Mouse (Mus musculus) CD4-positive helper T cell, adult 2 months (primary cell): ENCODE measurements at regions not wholly inside any gene's neighbourhood (a gene's known extent, or its start where the extent isn't known, plus 50 kb on each side); places are given as distances from the start of the nearest gene placed in this dataset.
"Not testable (repeated sequence)": the region's sequence is repeated elsewhere in the genome, so short reads cannot be mapped to it uniquely, and the experiment has no call there.

Experiments used
- DNase-seq: peaks from one replicate; pipeline ENCODE4 v3.0.0-alpha.2; 2012; ENCODE audit warnings: low read depth, missing footprints, low spot score

- no peak for DNase-seq
Measured at GRCm38 (mm10) chr1:154018241-154018640, 118.2 kb upstream of the Teddm2 start.

- DNase-seq, result no peak
Measured at GRCm38 (mm10) chr1:154024301-154024700, 124.3 kb upstream of the Teddm2 start.

- DNase-seq, result no peak
Measured at GRCm38 (mm10) chr1:154027303-154027702, 127.3 kb upstream of the Teddm2 start.

GRCm38 (mm10) chr1:154029826-154030225 lies 129.8 kb upstream of the Teddm2 start:
- DNase-seq, result no peak

GRCm38 (mm10) chr1:154032669-154033099 lies 132.7 kb upstream of the Teddm2 start:
- peak; percentile 7 for DNase-seq

GRCm38 (mm10) chr1:154033958-154034606 lies 134.1 kb upstream of the Teddm2 start:
- peak; percentile 67 for DNase-seq

GRCm38 (mm10) chr1:154036729-154037270 lies 136.8 kb upstream of the Teddm2 start:
- DNase-seq, result no peak

GRCm38 (mm10) chr1:154038241-154038640 lies 138.2 kb upstream of the Teddm2 start:
- DNase-seq, result no peak

GRCm38 (mm10) chr1:154040907-154041306 lies 140.9 kb upstream of the Teddm2 start:
- DNase-seq, result no peak

GRCm38 (mm10) chr1:154042956-154043355 lies 142.9 kb upstream of the Teddm2 start:
- no peak for DNase-seq

GRCm38 (mm10) chr1:154044712-154045111 lies 144.7 kb upstream of the Teddm2 start:
- no peak for DNase-seq

- DNase-seq, result no peak
Measured at GRCm38 (mm10) chr1:154045951-154046350, 145.9 kb upstream of the Teddm2 start.

GRCm38 (mm10) chr1:154053641-154054040 lies 147.3 kb upstream of the Zfp648 start:
- DNase-seq, result no peak

- DNase-seq, result no peak
Measured at GRCm38 (mm10) chr1:154054874-154055273, 146.1 kb upstream of the Zfp648 start.

- DNase-seq, result not testable (repeated sequence)
Measured at GRCm38 (mm10) chr1:154061397-154061796, 139.6 kb upstream of the Zfp648 start.

GRCm38 (mm10) chr1:154061851-154062250 lies 139.1 kb upstream of the Zfp648 start:
- DNase-seq, result no peak

- no peak for DNase-seq
Measured at GRCm38 (mm10) chr1:154062666-154063065, 138.3 kb upstream of the Zfp648 start.

- no peak for DNase-seq
Measured at GRCm38 (mm10) chr1:154064633-154065032, 136.4 kb upstream of the Zfp648 start.

- no peak for DNase-seq
Measured at GRCm38 (mm10) chr1:154065336-154066329, 135.4 kb upstream of the Zfp648 start.

- no peak for DNase-seq
Measured at GRCm38 (mm10) chr1:154067856-154068255, 133.1 kb upstream of the Zfp648 start.

- DNase-seq, result no peak
Measured at GRCm38 (mm10) chr1:154074270-154074669, 126.7 kb upstream of the Zfp648 start.
